Mouse (Mus musculus) embryonic fibroblast, embryonic 13.5 days (primary cell): Measurements from ENCODE around the gene Synpr. TPM values are rescaled to one million over a fixed set of nuclear protein-coding genes. Genes with fewer than 3 reads are reported as not detected.

Experiments used
- H3K27ac ChIP-seq: 2 replicates; pipeline ENCODE4 v1.5.1; 2012; ENCODE audit warnings: low read length, control low read depth, inconsistent platforms; ENCODE audit not compliant: insufficient read depth
- H3K4me1 ChIP-seq: 2 replicates; pipeline ENCODE4 v1.6.1; 2011; ENCODE audit warnings: low read length; ENCODE audit not compliant: control insufficient read depth, insufficient read depth
- H3K4me3 ChIP-seq: 2 replicates; pipeline ENCODE4 v1.5.1; 2011; ENCODE audit warnings: mild to moderate bottlenecking, control low read depth, low read length; ENCODE audit not compliant: insufficient read depth
- CTCF ChIP-seq: IDR thresholded peaks from 2 replicates; pipeline ENCODE4 v1.5.1; 2011; ENCODE audit warnings: mild to moderate bottlenecking, control low read depth, low read length, moderate library complexity, borderline replicate concordance; ENCODE audit not compliant: insufficient read depth
- POLR2A ChIP-seq: IDR thresholded peaks from 2 replicates; pipeline ENCODE4 v1.6.1; 2011; ENCODE audit warnings: low read depth, mild to moderate bottlenecking, control low read depth, low read length, moderate library complexity
- polyA plus RNA-seq: library from polyadenylated mRNA; stranded (reverse); fragments of >200 nt; gene quantifications from 2 replicates; pipeline ENCODE4 v1.2.4, GENCODE M21; 2011; ENCODE audit warnings: low read depth; ENCODE audit not compliant: missing spikeins, insufficient read length

The Synpr gene
- polyA plus RNA-seq, 1 experiment = 0.30 TPM

- H3K4me1 ChIP-seq = no peaks in the 10 kb centered on the region
- TF ChIP-seq CTCF = no peak
- TF ChIP-seq POLR2A = no peak
- no peak overlapping the region for H3K4me3 ChIP-seq
- H3K27ac ChIP-seq = no peak overlapping the region
Observed at GRCm38 (mm10) chr14:13389954-13390353, 105.4 kb downstream of the Synpr start.

GRCm38 (mm10) chr14:13399226-13400020, 114.8 kb downstream of the Synpr start:
- Histone ChIP-seq H3K27ac (no peak overlapping the region), H3K4me1 (no peaks in the 10 kb centered on the region), H3K4me3 (no peak overlapping the region)
- TF ChIP-seq CTCF = no peak
- no peak for TF ChIP-seq POLR2A

- TF ChIP-seq CTCF (no peak), POLR2A (no peak)
- H3K4me1 ChIP-seq = no peaks in the 10 kb centered on the region
- no peak overlapping the region for H3K27ac ChIP-seq
- H3K4me3 ChIP-seq = no peak overlapping the region
Observed at GRCm38 (mm10) chr14:13411636-13412035, 127.1 kb downstream of the Synpr start.

GRCm38 (mm10) chr14:13440723-13441122, 156.1 kb downstream of the Synpr start:
- no peak overlapping the region for H3K27ac ChIP-seq
- TF ChIP-seq CTCF = no peak
- TF ChIP-seq POLR2A = no peak
- H3K4me1 ChIP-seq = no peaks in the 10 kb centered on the region
- no peak overlapping the region for H3K4me3 ChIP-seq

- H3K4me3 ChIP-seq = no peak overlapping the region
- no peak for TF ChIP-seq POLR2A
- no peak for TF ChIP-seq CTCF
- no peak overlapping the region for H3K27ac ChIP-seq
- H3K4me1 ChIP-seq = no peaks in the 10 kb centered on the region
Observed at GRCm38 (mm10) chr14:13444908-13445307, 160.3 kb downstream of the Synpr start.

- no peak for TF ChIP-seq POLR2A
- TF ChIP-seq CTCF = no peak
- Histone ChIP-seq H3K4me1 (no peaks in the 10 kb centered on the region), H3K27ac (no peak overlapping the region), H3K4me3 (no peak overlapping the region)
Observed at GRCm38 (mm10) chr14:13453461-13454204, 169.1 kb downstream of the Synpr start.

- Histone ChIP-seq H3K4me3 (no peak overlapping the region), H3K27ac (no peak overlapping the region), H3K4me1 (no peaks in the 10 kb centered on the region)
- no peak for TF ChIP-seq CTCF
- TF ChIP-seq POLR2A = no peak
Observed at GRCm38 (mm10) chr14:13454991-13455390, 170.4 kb downstream of the Synpr start.

DNA sequence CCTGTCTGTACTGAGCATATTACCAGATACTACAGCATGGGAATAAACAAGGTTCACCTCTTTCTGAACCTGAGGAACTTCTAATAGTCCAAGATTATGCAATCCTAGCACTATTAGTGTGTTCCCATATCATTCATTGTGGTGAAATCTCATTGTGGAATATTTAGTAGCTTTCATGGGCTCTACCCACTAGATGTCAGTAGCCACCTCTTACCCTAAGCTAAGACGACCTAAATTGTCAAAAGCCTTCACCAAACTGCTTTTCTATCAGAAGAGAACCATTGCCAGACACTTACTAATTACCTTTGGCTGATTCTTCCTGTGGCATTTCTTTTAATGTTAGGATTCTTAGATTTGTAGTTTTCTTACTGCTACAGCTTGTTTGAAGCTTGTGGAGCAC, 174.8 kb downstream of the Synpr start:
- no peak overlapping the region for H3K27ac ChIP-seq
- no peaks in the 10 kb centered on the region for H3K4me1 ChIP-seq
- H3K4me3 ChIP-seq = no peak overlapping the region
- TF ChIP-seq CTCF (no peak), POLR2A (no peak)

DNA sequence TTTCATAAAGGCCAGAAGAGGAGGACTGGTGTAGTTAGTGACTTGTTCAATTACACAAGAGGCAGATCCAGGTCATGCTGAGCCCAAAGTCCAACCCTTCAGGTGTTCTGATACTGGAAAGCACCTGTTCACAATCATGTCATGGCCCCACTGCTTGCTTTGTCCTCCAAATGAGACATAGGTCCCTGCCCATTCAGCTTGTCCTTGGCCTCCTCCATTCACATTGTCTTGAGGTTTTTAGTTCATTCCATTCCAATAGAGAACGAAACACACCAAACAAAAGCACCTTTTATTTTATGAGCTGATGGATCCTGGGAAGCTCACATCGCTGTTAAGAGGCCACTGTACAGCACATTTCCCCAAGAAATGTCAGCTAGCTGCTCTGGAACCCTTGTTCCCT, 184.6 kb downstream of the Synpr start:
- no peaks in the 10 kb centered on the region for H3K4me1 ChIP-seq
- H3K27ac ChIP-seq = no peak overlapping the region
- no peak for TF ChIP-seq CTCF
- no peak for TF ChIP-seq POLR2A
- no peak overlapping the region for H3K4me3 ChIP-seq

GRCm38 (mm10) chr14:13477821-13478220, 193.2 kb downstream of the Synpr start:
- H3K4me1 ChIP-seq = no peaks in the 10 kb centered on the region
- TF ChIP-seq POLR2A = no peak
- no peak for TF ChIP-seq CTCF
- H3K27ac ChIP-seq = no peak overlapping the region
- no peak overlapping the region for H3K4me3 ChIP-seq
